Mouse (Mus musculus): ENCODE measurements around the gene Ghrl. TPM values are rescaled to one million over a fixed set of nuclear protein-coding genes. Genes with fewer than 3 reads are reported as not detected.

Ghrl gene
- polyA plus RNA-seq (2015; fragmentation: Nextera tagmentation; extraction: Ambion mirVana), result 0.42 and 1.0 TPM in 2 replicates

- 95% methylated on average over 3 of the region's 3 CpGs for WGBS
- no peak within 1 kb of the TSS for H3K4me2 ChIP-seq
- H3K27me3 ChIP-seq, result no peaks in the 10 kb centered on the region
- no peak for ATAC-seq
- no peaks in the 10 kb centered on the region for H3K4me1 ChIP-seq
- peaks cover 88% of the 10 kb centered on the region for H3K36me3 ChIP-seq (ENCODE audit: poor library complexity, severe bottlenecking)
- no peak within 1 kb of the TSS for H3K4me3 ChIP-seq
- no peak within 1 kb of the TSS for H3K9ac ChIP-seq
- H3K27ac ChIP-seq, result no peak within 1 kb of the TSS
- H3K9me3 ChIP-seq (replicated peaks), result no peaks in the 10 kb centered on the region
Observed at GRCm38 (mm10) chr6:113719878-113720277, at the start of gene Ghrl. Gene Ghrl (minus strand): TSS chr6:113719880.

GRCm38 (mm10) chr6:113768804-113769203 is 49.1 kb upstream of the Ghrl start:
- Histone ChIP-seq H3K27ac (no peak overlapping the region), H3K27me3 (no peaks in the 10 kb centered on the region), H3K9ac (no peak overlapping the region), H3K9me3 (replicated peaks) (no peaks in the 10 kb centered on the region), H3K4me1 (no peaks in the 10 kb centered on the region), H3K36me3 (ENCODE audit: poor library complexity, severe bottlenecking) (peaks cover 38% of the 10 kb centered on the region), H3K4me2 (no peak overlapping the region), H3K4me3 (no peak overlapping the region)
- no peak for ATAC-seq
- 78% methylated on average over 11 of the region's 11 CpGs for WGBS

GRCm38 (mm10) chr6:113761644-113762043 is 42.0 kb upstream of the Ghrl start:
- H3K27ac ChIP-seq, result no peak overlapping the region
- peak; percentile 60; the same call in 1 of the 2 replicates for ATAC-seq
- no peak overlapping the region for H3K9ac ChIP-seq
- no peaks in the 10 kb centered on the region for H3K27me3 ChIP-seq
- H3K9me3 ChIP-seq (replicated peaks), result no peaks in the 10 kb centered on the region
- H3K36me3 ChIP-seq (ENCODE audit: poor library complexity, severe bottlenecking), result peaks cover 55% of the 10 kb centered on the region
- no peaks in the 10 kb centered on the region for H3K4me1 ChIP-seq
- no peak overlapping the region for H3K4me2 ChIP-seq
- no peak overlapping the region for H3K4me3 ChIP-seq
- WGBS, result 20% methylated on average over 7 of the region's 7 CpGs

GRCm38 (mm10) chr6:113749119-113749685 is 29.5 kb upstream of the Ghrl start:
- Histone ChIP-seq H3K36me3 (ENCODE audit: poor library complexity, severe bottlenecking) (peaks cover 24% of the 10 kb centered on the region), H3K4me3 (no peak overlapping the region), H3K4me2 (no peak overlapping the region), H3K4me1 (no peaks in the 10 kb centered on the region), H3K9me3 (replicated peaks) (no peaks in the 10 kb centered on the region), H3K27ac (no peak overlapping the region), H3K27me3 (0 out of 2 replicates have a peak, but pooled peaks cover 3% of the 10 kb centered on the region), H3K9ac (no peak overlapping the region)
- ATAC-seq, result no peak
- 65% methylated on average over 17 of the region's 17 CpGs for WGBS

- peaks cover 19% of the 10 kb centered on the region for H3K36me3 ChIP-seq (ENCODE audit: poor library complexity, severe bottlenecking)
- 32% methylated on average over 26 of the region's 26 CpGs for WGBS
Observed at GRCm38 (mm10) chr6:113748351-113748750, 28.7 kb upstream of the Ghrl start.

GRCm38 (mm10) chr6:113747284-113747683 is 27.6 kb upstream of the Ghrl start:
- Histone ChIP-seq H3K4me3 (no peak overlapping the region), H3K27ac (no peak overlapping the region), H3K4me1 (no peaks in the 10 kb centered on the region), H3K9ac (no peak overlapping the region), H3K36me3 (ENCODE audit: poor library complexity, severe bottlenecking) (peaks cover 14% of the 10 kb centered on the region), H3K9me3 (replicated peaks) (no peaks in the 10 kb centered on the region), H3K4me2 (no peak overlapping the region), H3K27me3 (0 out of 2 replicates have a peak, but pooled peaks cover 8% of the 10 kb centered on the region)
- 91% methylated on average over 14 of the region's 14 CpGs for WGBS
- ATAC-seq, result no peak

More at GRCm38 (mm10) chr6:113748351-113748750, 28.7 kb upstream of the Ghrl start:
- Histone ChIP-seq H3K9me3 (replicated peaks) (no peaks in the 10 kb centered on the region), H3K27ac (no peak overlapping the region), H3K27me3 (0 out of 2 replicates have a peak, but pooled peaks cover 8% of the 10 kb centered on the region), H3K4me1 (no peaks in the 10 kb centered on the region), H3K4me3 (no peak overlapping the region), H3K9ac (no peak overlapping the region), H3K4me2 (peak overlapping the region; percentile 3; the same call in 1 of the 2 replicates)
- no peak for ATAC-seq

- Histone ChIP-seq H3K9me3 (replicated peaks) (no peaks in the 10 kb centered on the region), H3K36me3 (ENCODE audit: poor library complexity, severe bottlenecking) (peaks cover 6% of the 10 kb centered on the region; the same call in 1 of the 2 replicates), H3K9ac (no peak overlapping the region), H3K4me2 (no peak overlapping the region), H3K27ac (no peak overlapping the region), H3K4me1 (peaks cover under 1% of the 10 kb centered on the region; the same call in 1 of the 2 replicates), H3K4me3 (no peak overlapping the region), H3K27me3 (0 out of 2 replicates have a peak, but pooled peaks cover 8% of the 10 kb centered on the region)
- no peak for ATAC-seq
Observed at GRCm38 (mm10) chr6:113745117-113745516, 25.4 kb upstream of the Ghrl start.

GRCm38 (mm10) chr6:113743111-113743510 is 23.4 kb upstream of the Ghrl start:
- Histone ChIP-seq H3K9ac (no peak overlapping the region), H3K4me2 (no peak overlapping the region), H3K9me3 (replicated peaks) (no peaks in the 10 kb centered on the region), H3K27me3 (0 out of 2 replicates have a peak, but pooled peaks cover 5% of the 10 kb centered on the region), H3K4me1 (peaks cover 15% of the 10 kb centered on the region), H3K36me3 (ENCODE audit: poor library complexity, severe bottlenecking) (peaks cover 3% of the 10 kb centered on the region), H3K27ac (no peak overlapping the region), H3K4me3 (no peak overlapping the region)
- WGBS, result 70% methylated on average over 1 of the region's 1 CpGs
- no peak for ATAC-seq

GRCm38 (mm10) chr6:113742321-113742720 is 22.6 kb upstream of the Ghrl start:
- Histone ChIP-seq H3K36me3 (ENCODE audit: poor library complexity, severe bottlenecking) (peaks cover 11% of the 10 kb centered on the region), H3K27me3 (0 out of 2 replicates have a peak, but pooled peaks cover 5% of the 10 kb centered on the region), H3K4me2 (no peak overlapping the region), H3K4me1 (peaks cover 15% of the 10 kb centered on the region), H3K9ac (no peak overlapping the region), H3K4me3 (no peak overlapping the region), H3K9me3 (replicated peaks) (no peaks in the 10 kb centered on the region), H3K27ac (no peak overlapping the region)
- WGBS, result 78% methylated on average over 1 of the region's 1 CpGs
- no peak for ATAC-seq

GRCm38 (mm10) chr6:113741425-113741824 is 21.7 kb upstream of the Ghrl start:
- ATAC-seq, result no peak
- no peak overlapping the region for H3K27ac ChIP-seq
- H3K4me1 ChIP-seq, result peaks cover 15% of the 10 kb centered on the region
- 0 out of 2 replicates have a peak, but pooled peaks cover 5% of the 10 kb centered on the region for H3K27me3 ChIP-seq
- H3K9me3 ChIP-seq (replicated peaks), result no peaks in the 10 kb centered on the region
- WGBS, result 66% methylated on average over 2 of the region's 2 CpGs
- no peak overlapping the region for H3K4me3 ChIP-seq
- H3K9ac ChIP-seq, result no peak overlapping the region
- H3K36me3 ChIP-seq (ENCODE audit: poor library complexity, severe bottlenecking), result peaks cover 16% of the 10 kb centered on the region
- H3K4me2 ChIP-seq, result no peak overlapping the region

- ATAC-seq, result peak; percentile 92
- peak within 1 kb of the TSS; percentile 52; the same call in 1 of the 2 replicates for H3K27ac ChIP-seq
Observed at GRCm38 (mm10) chr6:113740236-113741217, 20.8 kb upstream of the Ghrl start, which contains the start of gene Sec13. Gene Sec13 (minus strand): TSS chr6:113740743.

More at GRCm38 (mm10) chr6:113740236-113741217, 20.8 kb upstream of the Ghrl start, which contains the start of gene Sec13:
- WGBS, result 6% methylated on average over 41 of the region's 41 CpGs
- 0 out of 2 replicates have a peak, but pooled peaks cover 5% of the 10 kb centered on the region for H3K27me3 ChIP-seq
- peaks cover 25% of the 10 kb centered on the region for H3K36me3 ChIP-seq (ENCODE audit: poor library complexity, severe bottlenecking)
- H3K4me1 ChIP-seq, result peaks cover 15% of the 10 kb centered on the region
- peak within 1 kb of the TSS; percentile 93 for H3K9ac ChIP-seq
- H3K9me3 ChIP-seq (replicated peaks), result no peaks in the 10 kb centered on the region
- H3K4me3 ChIP-seq, result peak within 1 kb of the TSS; percentile 90
- H3K4me2 ChIP-seq, result peak within 1 kb of the TSS; percentile 94

Measured in forebrain, embryonic 13.5 days (tissue).